Mouse (Mus musculus): ENCODE measurements around the gene Zcchc8. TPM values are rescaled to one million over a fixed set of nuclear protein-coding genes. Genes with fewer than 3 reads are reported as not detected.
"Not testable (repeated sequence)": the region's sequence is repeated elsewhere in the genome, so short reads cannot be mapped to it uniquely, and the experiment has no call there.

The Zcchc8 gene
- polyA plus RNA-seq, 1 experiment from 2014 or later = 27.0 TPM

DNA sequence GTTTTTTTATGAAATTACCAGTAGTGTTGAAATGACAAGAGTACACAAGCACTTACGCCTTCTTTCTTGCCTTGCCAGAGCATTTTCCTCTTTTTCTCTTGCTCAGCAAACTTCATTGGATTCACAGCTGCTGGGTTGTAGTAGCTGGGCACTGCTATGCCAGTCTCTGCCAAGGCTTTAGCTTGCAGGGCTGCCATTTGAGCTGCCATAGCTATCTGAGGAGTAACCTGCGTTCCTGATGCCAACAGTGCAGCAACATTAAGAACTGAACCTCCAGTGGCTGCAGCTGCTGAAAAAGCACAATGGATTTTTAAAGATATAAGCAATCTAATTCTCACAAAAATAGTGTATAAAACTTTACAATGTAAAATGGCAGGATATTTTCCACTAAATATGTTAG is 10.1 kb upstream of the Zcchc8 start:
- H3K9me3 ChIP-seq (replicated peaks; ENCODE audit: control insufficient read depth, low read length) = no peaks in the 10 kb centered on the region
- H3K4me1 ChIP-seq (ENCODE audit: control insufficient read depth, low read depth, low read length) = no peaks in the 10 kb centered on the region
- H3K27ac ChIP-seq (ENCODE audit: low read length) = no peak overlapping the region
- 89% methylated on average over 2 of the region's 2 CpGs for WGBS (ENCODE audit: insufficient replicate concordance)
- peaks cover 57% of the 10 kb centered on the region for H3K36me3 ChIP-seq (ENCODE audit: control insufficient read depth, insufficient read depth)
- no peak overlapping the region for H3K9ac ChIP-seq (ENCODE audit: low read depth, low read length)
- H3K4me2 ChIP-seq (ENCODE audit: low read depth, low read length) = no peak overlapping the region
- H3K27me3 ChIP-seq (ENCODE audit: control insufficient read depth, insufficient read depth, low read depth, low read length) = no peaks in the 10 kb centered on the region
- H3K4me3 ChIP-seq (ENCODE audit: low read depth, low read length) = no peak overlapping the region
- no peak for ATAC-seq (ENCODE audit: low read depth)

- H3K4me1 ChIP-seq (ENCODE audit: control insufficient read depth, low read depth, low read length); ATAC-seq (ENCODE audit: low read depth); H3K36me3 ChIP-seq (ENCODE audit: control insufficient read depth, insufficient read depth); H3K27me3 ChIP-seq (ENCODE audit: control insufficient read depth, insufficient read depth, low read depth, low read length); H3K4me3 ChIP-seq (ENCODE audit: low read depth, low read length); H3K4me2 ChIP-seq (ENCODE audit: low read depth, low read length); H3K9ac ChIP-seq (ENCODE audit: low read depth, low read length); H3K27ac ChIP-seq (ENCODE audit: low read length); H3K9me3 ChIP-seq (replicated peaks; ENCODE audit: control insufficient read depth, low read length): not testable (repeated sequence)
- WGBS (ENCODE audit: insufficient replicate concordance) = 77% methylated on average over 7 of the region's 7 CpGs
These were observed 2.9 kb upstream of the Zcchc8 start for GRCm38 (mm10) chr5:123723816-123724215.

GRCm38 (mm10) chr5:123714622-123715021 is 6.3 kb downstream of the Zcchc8 start:
- H3K36me3 ChIP-seq (ENCODE audit: control insufficient read depth, insufficient read depth) = peaks cover 50% of the 10 kb centered on the region
- no peaks in the 10 kb centered on the region for H3K9me3 ChIP-seq (replicated peaks; ENCODE audit: control insufficient read depth, low read length)
- 47% methylated on average over 4 of the region's 4 CpGs for WGBS (ENCODE audit: insufficient replicate concordance)
- H3K27me3 ChIP-seq (ENCODE audit: control insufficient read depth, insufficient read depth, low read depth, low read length) = no peaks in the 10 kb centered on the region
- H3K27ac ChIP-seq (ENCODE audit: low read length) = no peak overlapping the region
- ATAC-seq (ENCODE audit: low read depth) = no peak
- peaks cover 18% of the 10 kb centered on the region for H3K4me1 ChIP-seq (ENCODE audit: control insufficient read depth, low read depth, low read length)
- H3K4me3 ChIP-seq (ENCODE audit: low read depth, low read length) = no peak overlapping the region
- no peak overlapping the region for H3K4me2 ChIP-seq (ENCODE audit: low read depth, low read length)
- H3K9ac ChIP-seq (ENCODE audit: low read depth, low read length) = no peak overlapping the region

- ATAC-seq (ENCODE audit: low read depth) = no peak
- WGBS (ENCODE audit: insufficient replicate concordance) = 83% methylated on average over 6 of the region's 6 CpGs
- H3K4me2 ChIP-seq (ENCODE audit: low read depth, low read length) = no peak overlapping the region
- H3K27ac ChIP-seq (ENCODE audit: low read length) = no peak overlapping the region
- no peak overlapping the region for H3K4me3 ChIP-seq (ENCODE audit: low read depth, low read length)
- H3K9ac ChIP-seq (ENCODE audit: low read depth, low read length) = no peak overlapping the region
- no peaks in the 10 kb centered on the region for H3K27me3 ChIP-seq (ENCODE audit: control insufficient read depth, insufficient read depth, low read depth, low read length)
- no peaks in the 10 kb centered on the region for H3K9me3 ChIP-seq (replicated peaks; ENCODE audit: control insufficient read depth, low read length)
- peaks cover 58% of the 10 kb centered on the region for H3K36me3 ChIP-seq (ENCODE audit: control insufficient read depth, insufficient read depth)
- peaks cover 13% of the 10 kb centered on the region for H3K4me1 ChIP-seq (ENCODE audit: control insufficient read depth, low read depth, low read length)
These were observed 7.1 kb downstream of the Zcchc8 start for GRCm38 (mm10) chr5:123713782-123714181.

DNA sequence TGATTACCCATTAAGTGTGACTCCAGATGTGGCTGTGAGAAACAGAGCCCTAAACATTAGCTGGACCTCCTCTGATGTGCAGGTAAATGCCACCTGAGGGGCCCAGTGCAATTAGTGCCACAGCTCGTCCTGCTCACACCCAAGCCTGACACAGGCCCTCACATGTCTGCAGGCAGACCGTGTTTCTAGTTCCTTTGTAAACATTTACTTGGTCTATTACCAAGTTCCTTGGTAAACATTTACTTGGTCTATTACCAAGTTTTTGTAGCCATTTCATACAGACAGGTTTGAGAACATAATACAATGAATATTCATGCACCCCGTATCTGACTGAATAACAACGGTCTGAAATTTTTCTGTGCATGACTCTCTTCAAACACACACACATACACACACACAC is 11.3 kb downstream of the Zcchc8 start:
- ATAC-seq (ENCODE audit: low read depth) = no peak
- no peak overlapping the region for H3K9ac ChIP-seq (ENCODE audit: low read depth, low read length)
- no peak overlapping the region for H3K27ac ChIP-seq (ENCODE audit: low read length)
- WGBS (ENCODE audit: insufficient replicate concordance) = 79% methylated on average over 4 of the region's 4 CpGs
- peaks cover 83% of the 10 kb centered on the region for H3K36me3 ChIP-seq (ENCODE audit: control insufficient read depth, insufficient read depth)
- H3K4me3 ChIP-seq (ENCODE audit: low read depth, low read length) = no peak overlapping the region
- H3K4me2 ChIP-seq (ENCODE audit: low read depth, low read length) = no peak overlapping the region
- no peaks in the 10 kb centered on the region for H3K4me1 ChIP-seq (ENCODE audit: control insufficient read depth, low read depth, low read length)
- H3K27me3 ChIP-seq (ENCODE audit: control insufficient read depth, insufficient read depth, low read depth, low read length) = no peaks in the 10 kb centered on the region
- no peaks in the 10 kb centered on the region for H3K9me3 ChIP-seq (replicated peaks; ENCODE audit: control insufficient read depth, low read length)

GRCm38 (mm10) chr5:123708598-123708997 is 12.3 kb downstream of the Zcchc8 start:
- Histone ChIP-seq H3K9ac (ENCODE audit: low read depth, low read length) (no peak overlapping the region), H3K36me3 (ENCODE audit: control insufficient read depth, insufficient read depth) (peaks cover 82% of the 10 kb centered on the region), H3K4me1 (ENCODE audit: control insufficient read depth, low read depth, low read length) (no peaks in the 10 kb centered on the region), H3K27ac (ENCODE audit: low read length) (no peak overlapping the region), H3K27me3 (ENCODE audit: control insufficient read depth, insufficient read depth, low read depth, low read length) (no peaks in the 10 kb centered on the region), H3K4me2 (ENCODE audit: low read depth, low read length) (no peak overlapping the region), H3K4me3 (ENCODE audit: low read depth, low read length) (no peak overlapping the region), H3K9me3 (replicated peaks; ENCODE audit: control insufficient read depth, low read length) (no peaks in the 10 kb centered on the region)
- WGBS (ENCODE audit: insufficient replicate concordance) = 90% methylated on average over 12 of the region's 12 CpGs
- ATAC-seq (ENCODE audit: low read depth) = no peak

GRCm38 (mm10) chr5:123700625-123701024 is 20.3 kb downstream of the Zcchc8 start:
- no peak overlapping the region for H3K4me3 ChIP-seq (ENCODE audit: low read depth, low read length)
- H3K36me3 ChIP-seq (ENCODE audit: control insufficient read depth, insufficient read depth) = peaks cover 60% of the 10 kb centered on the region
- 77% methylated on average over 11 of the region's 11 CpGs for WGBS (ENCODE audit: insufficient replicate concordance)
- H3K4me2 ChIP-seq (ENCODE audit: low read depth, low read length) = no peak overlapping the region
- H3K27me3 ChIP-seq (ENCODE audit: control insufficient read depth, insufficient read depth, low read depth, low read length) = no peaks in the 10 kb centered on the region
- ATAC-seq (ENCODE audit: low read depth) = no peak
- no peaks in the 10 kb centered on the region for H3K4me1 ChIP-seq (ENCODE audit: control insufficient read depth, low read depth, low read length)
- H3K27ac ChIP-seq (ENCODE audit: low read length) = no peak overlapping the region
- H3K9ac ChIP-seq (ENCODE audit: low read depth, low read length) = no peak overlapping the region
- H3K9me3 ChIP-seq (replicated peaks; ENCODE audit: control insufficient read depth, low read length) = no peaks in the 10 kb centered on the region

DNA sequence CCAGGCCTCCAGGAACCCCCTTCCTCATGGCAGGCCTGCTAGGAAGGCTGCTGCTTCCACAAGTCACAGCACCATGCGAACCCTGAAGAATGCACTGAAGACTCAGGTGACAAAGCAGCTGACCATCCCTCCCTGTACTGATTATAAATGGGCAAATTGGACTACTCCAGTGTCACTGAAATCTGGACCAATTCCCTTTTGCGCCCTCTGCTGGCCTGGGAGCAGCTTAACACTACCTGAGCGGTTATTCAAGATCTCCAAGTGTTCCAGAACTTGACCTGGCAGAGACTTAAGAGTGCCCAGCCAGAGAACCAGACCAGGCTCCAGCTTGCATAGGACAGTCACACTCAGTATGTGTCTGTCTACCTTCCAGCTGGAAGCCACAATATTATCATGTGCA is 21.7 kb downstream of the Zcchc8 start:
- peaks cover 50% of the 10 kb centered on the region for H3K36me3 ChIP-seq (ENCODE audit: control insufficient read depth, insufficient read depth)
- H3K4me1 ChIP-seq (ENCODE audit: control insufficient read depth, low read depth, low read length) = no peaks in the 10 kb centered on the region
- no peaks in the 10 kb centered on the region for H3K9me3 ChIP-seq (replicated peaks; ENCODE audit: control insufficient read depth, low read length)
- H3K27ac ChIP-seq (ENCODE audit: low read length) = no peak overlapping the region
- WGBS (ENCODE audit: insufficient replicate concordance) = 30% methylated on average over 3 of the region's 3 CpGs
- H3K9ac ChIP-seq (ENCODE audit: low read depth, low read length) = no peak overlapping the region
- no peaks in the 10 kb centered on the region for H3K27me3 ChIP-seq (ENCODE audit: control insufficient read depth, insufficient read depth, low read depth, low read length)
- H3K4me3 ChIP-seq (ENCODE audit: low read depth, low read length) = no peak overlapping the region
- H3K4me2 ChIP-seq (ENCODE audit: low read depth, low read length) = no peak overlapping the region
- ATAC-seq (ENCODE audit: low read depth) = no peak

DNA sequence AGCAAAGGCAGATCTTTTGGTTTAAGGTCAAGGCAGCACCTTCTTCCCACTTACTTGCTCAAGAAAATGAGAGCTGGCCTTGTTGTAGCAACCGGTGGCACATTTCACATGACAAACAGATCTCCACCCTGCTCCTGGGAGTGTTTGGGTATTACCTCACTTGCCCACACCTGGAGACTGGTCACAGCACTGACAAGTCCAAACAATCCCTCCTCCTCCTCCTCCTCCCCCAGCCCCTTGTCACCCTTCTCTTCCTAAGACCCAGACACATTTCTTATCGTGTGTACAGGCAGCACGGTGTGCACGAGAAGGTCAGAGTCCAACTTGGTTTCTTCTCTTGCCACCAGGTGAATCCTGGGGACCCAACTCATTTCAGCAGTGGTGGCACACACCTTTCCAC is 23.9 kb downstream of the Zcchc8 start:
- 76% methylated on average over 4 of the region's 4 CpGs for WGBS (ENCODE audit: insufficient replicate concordance)
- no peak overlapping the region for H3K4me3 ChIP-seq (ENCODE audit: low read depth, low read length)
- H3K4me2 ChIP-seq (ENCODE audit: low read depth, low read length) = no peak overlapping the region
- no peaks in the 10 kb centered on the region for H3K9me3 ChIP-seq (replicated peaks; ENCODE audit: control insufficient read depth, low read length)
- no peak overlapping the region for H3K9ac ChIP-seq (ENCODE audit: low read depth, low read length)
- no peaks in the 10 kb centered on the region for H3K4me1 ChIP-seq (ENCODE audit: control insufficient read depth, low read depth, low read length)
- ATAC-seq (ENCODE audit: low read depth) = no peak
- H3K27me3 ChIP-seq (ENCODE audit: control insufficient read depth, insufficient read depth, low read depth, low read length) = no peaks in the 10 kb centered on the region
- peaks cover 29% of the 10 kb centered on the region for H3K36me3 ChIP-seq (ENCODE audit: control insufficient read depth, insufficient read depth)
- no peak overlapping the region for H3K27ac ChIP-seq (ENCODE audit: low read length)

DNA sequence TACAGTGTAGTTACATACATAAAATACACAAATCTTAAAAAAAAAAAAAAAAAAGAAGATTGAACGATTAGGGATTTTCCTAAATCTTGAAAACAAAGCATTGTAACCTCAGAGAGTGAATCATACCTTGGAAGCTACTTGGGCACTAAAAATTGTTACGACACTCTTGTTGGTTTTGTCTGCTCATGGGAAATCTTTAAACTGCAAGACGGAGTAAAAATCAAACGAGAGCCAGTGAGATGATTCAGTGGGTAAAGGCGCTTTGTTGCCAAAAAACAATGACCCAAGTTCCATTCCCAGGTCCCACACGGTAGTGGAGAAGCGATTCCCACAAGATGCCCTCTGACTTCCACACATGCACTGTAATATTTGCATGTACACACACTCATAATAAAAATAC is 24.7 kb downstream of the Zcchc8 start:
- WGBS (ENCODE audit: insufficient replicate concordance) = 84% methylated on average over 7 of the region's 7 CpGs
- Histone ChIP-seq H3K9ac (ENCODE audit: low read depth, low read length) (no peak overlapping the region), H3K27me3 (ENCODE audit: control insufficient read depth, insufficient read depth, low read depth, low read length) (no peaks in the 10 kb centered on the region), H3K4me2 (ENCODE audit: low read depth, low read length) (no peak overlapping the region), H3K4me3 (ENCODE audit: low read depth, low read length) (no peak overlapping the region), H3K27ac (ENCODE audit: low read length) (no peak overlapping the region), H3K4me1 (ENCODE audit: control insufficient read depth, low read depth, low read length) (no peaks in the 10 kb centered on the region), H3K36me3 (ENCODE audit: control insufficient read depth, insufficient read depth) (peaks cover 26% of the 10 kb centered on the region), H3K9me3 (replicated peaks; ENCODE audit: control insufficient read depth, low read length) (no peaks in the 10 kb centered on the region)
- ATAC-seq (ENCODE audit: low read depth) = no peak

Measured in liver, embryonic 16.5 days (tissue).